ENCODE assay signal across 8 mouse cellular contexts in genomic region chr4:148139767-148140097, GRCm38 (mm10). TPM values are rescaled to one million over a fixed set of nuclear protein-coding genes. Genes with fewer than 3 reads are reported as not detected.
A peak's percentile ranks its signal among the peaks of the same experiment; 100 is the strongest.
DNase-seq lines count a peak whose midpoint lies in the region; ATAC-seq and TF ChIP-seq lines count a peak whose summit lies in the region.

No protein-coding gene starts in this region.

- peaks cover 9% of the 10 kb centered on the region for H3K4me1 ChIP-seq in heart, embryonic 16.5 days (ENCODE audit: control insufficient read depth, insufficient read depth, low read length)
- peaks cover 3% of the 10 kb centered on the region for H3K4me1 ChIP-seq in bone marrow macrophage, adult 2 months (ENCODE audit: control insufficient read depth, insufficient read depth, low read length)
- peaks cover 30% of the 10 kb centered on the region for H3K4me1 ChIP-seq in hindbrain, embryonic 15.5 days (replicated peaks)
- peaks cover 41% of the 10 kb centered on the region for H3K4me1 ChIP-seq in midbrain, embryonic 13.5 days (replicated peaks)

- ATAC-seq in heart, embryonic 16.5 days (replicated peaks; ENCODE audit: extremely low read depth, insufficient read depth, low FRiP score): peak; percentile 7
- peak; percentile 6; the same call in 1 of the 2 replicates for ATAC-seq in hindbrain, embryonic 15.5 days (ENCODE audit: low FRiP score, low read depth)
- ATAC-seq in midbrain, embryonic 13.5 days: peak; percentile 15

- peak overlapping the region; percentile 96 for H3K4me2 ChIP-seq in heart, embryonic 16.5 days (ENCODE audit: low read depth, low read length)
- H3K4me2 ChIP-seq in hindbrain, embryonic 15.5 days: peak overlapping the region; percentile 92
- H3K4me2 ChIP-seq in midbrain, embryonic 13.5 days (replicated peaks): peak overlapping the region; percentile 88

- H3K36me3 ChIP-seq in heart, embryonic 16.5 days (ENCODE audit: control insufficient read depth, insufficient read depth): peaks cover 3% of the 10 kb centered on the region; the same call in 1 of the 2 replicates
- H3K36me3 ChIP-seq in hindbrain, embryonic 15.5 days: peaks cover under 1% of the 10 kb centered on the region; the same call in 1 of the 2 replicates
- H3K36me3 ChIP-seq in midbrain, embryonic 13.5 days: peaks cover 16% of the 10 kb centered on the region

- no peak overlapping the region for H3K27ac ChIP-seq in heart, embryonic 16.5 days (ENCODE audit: low read length)
- H3K27ac ChIP-seq in bone marrow macrophage, adult 2 months (ENCODE audit: insufficient read depth, low read depth, low read length): no peak overlapping the region
- H3K27ac ChIP-seq in hindbrain, embryonic 15.5 days (replicated peaks): peak overlapping the region; percentile 91
- peak overlapping the region; percentile 91 for H3K27ac ChIP-seq in midbrain, embryonic 13.5 days

- no peaks in the 10 kb centered on the region for H3K9me3 ChIP-seq in heart, embryonic 16.5 days (replicated peaks; ENCODE audit: control insufficient read depth, low read length)
- no peaks in the 10 kb centered on the region for H3K9me3 ChIP-seq in hindbrain, embryonic 15.5 days
- no peaks in the 10 kb centered on the region for H3K9me3 ChIP-seq in midbrain, embryonic 13.5 days

- WGBS in heart, embryonic 16.5 days: 1% methylated on average over 12 of the region's 12 CpGs
- under 1% methylated on average over 12 of the region's 12 CpGs for WGBS in hindbrain, embryonic 15.5 days
- WGBS in midbrain, embryonic 13.5 days: 1% methylated on average over 12 of the region's 12 CpGs

- TF ChIP-seq CTCF in bone marrow macrophage, adult 2 months (IDR thresholded peaks at IDR 0.05; ENCODE audit: low read depth, low read length): no peak

- no peak for DNase-seq in heart, adult 11 months
- no peak for DNase-seq in urinary bladder, postnatal 25 days (ENCODE audit: low spot score)
- no peak for DNase-seq in right cerebral cortex, postnatal 4 days
- no peak for DNase-seq in layer of hippocampus, adult 9-11 months

- peak overlapping the region; percentile 84 for H3K9ac ChIP-seq in heart, embryonic 16.5 days (ENCODE audit: low read length)
- H3K9ac ChIP-seq in hindbrain, embryonic 15.5 days: peak overlapping the region; percentile 68
- peak overlapping the region; percentile 55 for H3K9ac ChIP-seq in midbrain, embryonic 13.5 days (replicated peaks)

- no peak for TF ChIP-seq POLR2A in bone marrow macrophage, adult 2 months (IDR thresholded peaks at IDR 0.05; ENCODE audit: borderline replicate concordance, low read depth, low read length)

- H3K4me3 ChIP-seq in heart, embryonic 16.5 days (ENCODE audit: low read length): peak overlapping the region; percentile 80
- peak overlapping the region; percentile 75 for H3K4me3 ChIP-seq in bone marrow macrophage, adult 2 months (ENCODE audit: insufficient read depth, low read length)
- peak overlapping the region; percentile 84 for H3K4me3 ChIP-seq in hindbrain, embryonic 15.5 days
- peak overlapping the region; percentile 64 for H3K4me3 ChIP-seq in midbrain, embryonic 13.5 days (replicated peaks)

- peaks cover 15% of the 10 kb centered on the region for H3K27me3 ChIP-seq in heart, embryonic 16.5 days (ENCODE audit: control insufficient read depth, insufficient read depth, low read length)
- no peaks in the 10 kb centered on the region for H3K27me3 ChIP-seq in hindbrain, embryonic 15.5 days
- no peaks in the 10 kb centered on the region for H3K27me3 ChIP-seq in midbrain, embryonic 13.5 days

RNA-seq across cellular contexts. Expression of gene Draxin, which starts 9.2 kb away (rescaled TPM):
- polyA plus RNA-seq in heart, embryonic 16.5 days (2015; fragmentation: Nextera tagmentation; extraction: Ambion mirVana): 0.02 TPM in 1 of 2 replicates, not detected in the other
- 0.20 TPM in 1 of 2 replicates, not detected in the other for polyA plus RNA-seq in bone marrow macrophage, adult 2 months (2012; ENCODE audit: insufficient read depth, insufficient read length, missing spikeins)
- 15.4 and 16.1 TPM in 2 replicates for polyA plus RNA-seq in hindbrain, embryonic 15.5 days (2015; fragmentation: Nextera tagmentation; extraction: Ambion mirVana)
- 14.6 and 20.4 TPM in 2 replicates for polyA plus RNA-seq in midbrain, embryonic 13.5 days (2015; fragmentation: Nextera tagmentation; extraction: Ambion mirVana)

RNA-seq across cellular contexts. Expression of gene Mad2l2, which starts 9.5 kb away (rescaled TPM):
- 35.5 and 36.0 TPM in 2 replicates for polyA plus RNA-seq in heart, embryonic 16.5 days (2015; fragmentation: Nextera tagmentation; extraction: Ambion mirVana)
- polyA plus RNA-seq in bone marrow macrophage, adult 2 months (2012; ENCODE audit: insufficient read depth, insufficient read length, missing spikeins): 30.5 and 30.6 TPM in 2 replicates
- 98.3 and 110 TPM in 2 replicates for polyA plus RNA-seq in hindbrain, embryonic 15.5 days (2015; fragmentation: Nextera tagmentation; extraction: Ambion mirVana)
- polyA plus RNA-seq in midbrain, embryonic 13.5 days (2015; fragmentation: Nextera tagmentation; extraction: Ambion mirVana): 105 and 106 TPM in 2 replicates

RNA-seq across cellular contexts. Expression of gene Fbxo6, which starts 12.2 kb away (rescaled TPM):
- polyA plus RNA-seq in heart, embryonic 16.5 days (2015; fragmentation: Nextera tagmentation; extraction: Ambion mirVana): 21.7 and 24.4 TPM in 2 replicates
- 34.9 and 37.8 TPM in 2 replicates for polyA plus RNA-seq in bone marrow macrophage, adult 2 months (2012; ENCODE audit: insufficient read depth, insufficient read length, missing spikeins)
- 21.7 and 21.8 TPM in 2 replicates for polyA plus RNA-seq in hindbrain, embryonic 15.5 days (2015; fragmentation: Nextera tagmentation; extraction: Ambion mirVana)
- polyA plus RNA-seq in midbrain, embryonic 13.5 days (2015; fragmentation: Nextera tagmentation; extraction: Ambion mirVana): 15.9 and 19.6 TPM in 2 replicates

RNA-seq across cellular contexts. Expression of gene Fbxo44, which starts 20.6 kb away (rescaled TPM):
- polyA plus RNA-seq in heart, embryonic 16.5 days (2015; fragmentation: Nextera tagmentation; extraction: Ambion mirVana): 32.4 and 33.8 TPM in 2 replicates
- polyA plus RNA-seq in bone marrow macrophage, adult 2 months (2012; ENCODE audit: insufficient read depth, insufficient read length, missing spikeins): 5.9 and 8.3 TPM in 2 replicates
- polyA plus RNA-seq in hindbrain, embryonic 15.5 days (2015; fragmentation: Nextera tagmentation; extraction: Ambion mirVana): 93.3 and 96.0 TPM in 2 replicates
- polyA plus RNA-seq in midbrain, embryonic 13.5 days (2015; fragmentation: Nextera tagmentation; extraction: Ambion mirVana): 97.8 and 103 TPM in 2 replicates

RNA-seq across cellular contexts. Expression of gene Fbxo2, which starts 20.7 kb away (rescaled TPM):
- 0.60 and 1.0 TPM in 2 replicates for polyA plus RNA-seq in heart, embryonic 16.5 days (2015; fragmentation: Nextera tagmentation; extraction: Ambion mirVana)
- 0.43 TPM in 1 of 2 replicates, not detected in the other for polyA plus RNA-seq in bone marrow macrophage, adult 2 months (2012; ENCODE audit: insufficient read depth, insufficient read length, missing spikeins)
- polyA plus RNA-seq in hindbrain, embryonic 15.5 days (2015; fragmentation: Nextera tagmentation; extraction: Ambion mirVana): 21.4 and 23.4 TPM in 2 replicates
- polyA plus RNA-seq in midbrain, embryonic 13.5 days (2015; fragmentation: Nextera tagmentation; extraction: Ambion mirVana): 2.3 and 2.4 TPM in 2 replicates

Comparison
In these comparisons a context has a peak if more than half of its experiments do, and no peak if none do; other contexts are left out.
1. H3K27ac ChIP-seq: peak in hindbrain, embryonic 15.5 days (single experiment) and midbrain, embryonic 13.5 days (single experiment); none in heart, embryonic 16.5 days (single experiment) and bone marrow macrophage, adult 2 months (single experiment).
2. RNA of gene Draxin, which starts 9.2 kb away (polyA plus RNA-seq): 14.6 to 20.4 TPM in midbrain, embryonic 13.5 days and 15.4 to 16.1 TPM in hindbrain, embryonic 15.5 days; 0.02 TPM in heart, embryonic 16.5 days and 0.20 TPM in bone marrow macrophage, adult 2 months; every median in the first group is over 10 times any median in the second.
3. Peak in every context shown above with its lines, with median percentiles within 50 percentile points of each other: ATAC-seq, H3K4me2 ChIP-seq, H3K4me3 ChIP-seq and H3K9ac ChIP-seq.